Mouse (Mus musculus): ENCODE measurements at regions not wholly inside any gene's neighbourhood (a gene's known extent, or its start where the extent isn't known, plus 50 kb on each side); places are given as distances from the start of the nearest gene placed in this dataset.

- H3K27me3 ChIP-seq (ENCODE audit: control insufficient read depth, insufficient read depth, low read length), result no peaks in the 10 kb centered on the region
- H3K9me3 ChIP-seq (ENCODE audit: control insufficient read depth, low read length), result no peaks in the 10 kb centered on the region
- H3K4me3 ChIP-seq (ENCODE audit: low read depth, low read length), result no peak overlapping the region
- no peak overlapping the region for H3K9ac ChIP-seq (replicated peaks; ENCODE audit: low read depth, low read length)
- no peaks in the 10 kb centered on the region for H3K4me1 ChIP-seq (ENCODE audit: control insufficient read depth, insufficient read depth, low read length)
- no peak for ATAC-seq (ENCODE audit: low read depth)
- WGBS, result 68% methylated on average over 5 of the region's 5 CpGs
- no peak overlapping the region for H3K27ac ChIP-seq (ENCODE audit: low read depth, low read length)
- H3K4me2 ChIP-seq (ENCODE audit: low read depth, low read length), result no peak overlapping the region
- H3K36me3 ChIP-seq (ENCODE audit: control insufficient read depth, insufficient read depth, low read length), result no peaks in the 10 kb centered on the region
Measured at GRCm38 (mm10) chr13:118603474-118603873, 66.1 kb upstream of the Fgf10 start.

GRCm38 (mm10) chr13:118596856-118597255, 72.7 kb upstream of the Fgf10 start:
- no peak for ATAC-seq (ENCODE audit: low read depth)
- H3K27me3 ChIP-seq (ENCODE audit: control insufficient read depth, insufficient read depth, low read length), result no peaks in the 10 kb centered on the region

GRCm38 (mm10) chr13:118596218-118596795, 73.3 kb upstream of the Fgf10 start:
- H3K9ac ChIP-seq (replicated peaks; ENCODE audit: low read depth, low read length), result no peak overlapping the region
- H3K4me1 ChIP-seq (ENCODE audit: control insufficient read depth, insufficient read depth, low read length), result no peaks in the 10 kb centered on the region
- no peak overlapping the region for H3K4me3 ChIP-seq (ENCODE audit: low read depth, low read length)
- no peaks in the 10 kb centered on the region for H3K27me3 ChIP-seq (ENCODE audit: control insufficient read depth, insufficient read depth, low read length)
- ATAC-seq (ENCODE audit: low read depth), result no peak
- no peak overlapping the region for H3K4me2 ChIP-seq (ENCODE audit: low read depth, low read length)
- whole genome bisulfite sequencing, result 77% methylated on average over 6 of the region's 6 CpGs
- no peaks in the 10 kb centered on the region for H3K9me3 ChIP-seq (ENCODE audit: control insufficient read depth, low read length)
- H3K36me3 ChIP-seq (ENCODE audit: control insufficient read depth, insufficient read depth, low read length), result no peaks in the 10 kb centered on the region
- H3K27ac ChIP-seq (ENCODE audit: low read depth, low read length), result no peak overlapping the region

More at GRCm38 (mm10) chr13:118596856-118597255, 72.7 kb upstream of the Fgf10 start:
- Histone ChIP-seq H3K36me3 (ENCODE audit: control insufficient read depth, insufficient read depth, low read length) (no peaks in the 10 kb centered on the region), H3K4me2 (ENCODE audit: low read depth, low read length) (no peak overlapping the region), H3K27ac (ENCODE audit: low read depth, low read length) (no peak overlapping the region), H3K9me3 (ENCODE audit: control insufficient read depth, low read length) (no peaks in the 10 kb centered on the region), H3K4me1 (ENCODE audit: control insufficient read depth, insufficient read depth, low read length) (no peaks in the 10 kb centered on the region), H3K9ac (replicated peaks; ENCODE audit: low read depth, low read length) (no peak overlapping the region), H3K4me3 (ENCODE audit: low read depth, low read length) (no peak overlapping the region)
- 69% methylated on average over 5 of the region's 5 CpGs for WGBS

- no peaks in the 10 kb centered on the region for H3K36me3 ChIP-seq (ENCODE audit: control insufficient read depth, insufficient read depth, low read length)
- 87% methylated on average over 4 of the region's 4 CpGs for WGBS
- no peak overlapping the region for H3K4me3 ChIP-seq (ENCODE audit: low read depth, low read length)
- no peak overlapping the region for H3K4me2 ChIP-seq (ENCODE audit: low read depth, low read length)
- no peak overlapping the region for H3K9ac ChIP-seq (replicated peaks; ENCODE audit: low read depth, low read length)
- H3K9me3 ChIP-seq (ENCODE audit: control insufficient read depth, low read length), result no peaks in the 10 kb centered on the region
- H3K27me3 ChIP-seq (ENCODE audit: control insufficient read depth, insufficient read depth, low read length), result no peaks in the 10 kb centered on the region
- ATAC-seq (ENCODE audit: low read depth), result no peak
- no peak overlapping the region for H3K27ac ChIP-seq (ENCODE audit: low read depth, low read length)
- H3K4me1 ChIP-seq (ENCODE audit: control insufficient read depth, insufficient read depth, low read length), result no peaks in the 10 kb centered on the region
Measured at GRCm38 (mm10) chr13:118592074-118592473, 77.5 kb upstream of the Fgf10 start.

- Histone ChIP-seq H3K36me3 (ENCODE audit: control insufficient read depth, insufficient read depth, low read length) (no peaks in the 10 kb centered on the region), H3K4me3 (ENCODE audit: low read depth, low read length) (no peak overlapping the region), H3K9ac (replicated peaks; ENCODE audit: low read depth, low read length) (no peak overlapping the region), H3K27me3 (ENCODE audit: control insufficient read depth, insufficient read depth, low read length) (no peaks in the 10 kb centered on the region), H3K27ac (ENCODE audit: low read depth, low read length) (no peak overlapping the region), H3K4me2 (ENCODE audit: low read depth, low read length) (no peak overlapping the region), H3K4me1 (ENCODE audit: control insufficient read depth, insufficient read depth, low read length) (no peaks in the 10 kb centered on the region), H3K9me3 (ENCODE audit: control insufficient read depth, low read length) (no peaks in the 10 kb centered on the region)
- no peak for ATAC-seq (ENCODE audit: low read depth)
- 77% methylated on average over 1 of the region's 1 CpGs for WGBS
Measured at GRCm38 (mm10) chr13:118572555-118572954, 97.0 kb upstream of the Fgf10 start.

- Histone ChIP-seq H3K9me3 (ENCODE audit: control insufficient read depth, low read length) (no peaks in the 10 kb centered on the region), H3K27ac (ENCODE audit: low read depth, low read length) (no peak overlapping the region), H3K36me3 (ENCODE audit: control insufficient read depth, insufficient read depth, low read length) (no peaks in the 10 kb centered on the region), H3K4me2 (ENCODE audit: low read depth, low read length) (no peak overlapping the region), H3K27me3 (ENCODE audit: control insufficient read depth, insufficient read depth, low read length) (no peaks in the 10 kb centered on the region), H3K9ac (replicated peaks; ENCODE audit: low read depth, low read length) (no peak overlapping the region), H3K4me3 (ENCODE audit: low read depth, low read length) (no peak overlapping the region), H3K4me1 (ENCODE audit: control insufficient read depth, insufficient read depth, low read length) (no peaks in the 10 kb centered on the region)
- no peak for ATAC-seq (ENCODE audit: low read depth)
Measured at GRCm38 (mm10) chr13:118565219-118565833, 104.3 kb upstream of the Fgf10 start.

- Histone ChIP-seq H3K4me3 (ENCODE audit: low read depth, low read length) (no peak overlapping the region), H3K4me2 (ENCODE audit: low read depth, low read length) (no peak overlapping the region), H3K27me3 (ENCODE audit: control insufficient read depth, insufficient read depth, low read length) (no peaks in the 10 kb centered on the region), H3K9ac (replicated peaks; ENCODE audit: low read depth, low read length) (no peak overlapping the region), H3K9me3 (ENCODE audit: control insufficient read depth, low read length) (no peaks in the 10 kb centered on the region), H3K27ac (ENCODE audit: low read depth, low read length) (no peak overlapping the region), H3K4me1 (ENCODE audit: control insufficient read depth, insufficient read depth, low read length) (no peaks in the 10 kb centered on the region), H3K36me3 (ENCODE audit: control insufficient read depth, insufficient read depth, low read length) (no peaks in the 10 kb centered on the region)
- WGBS, result 88% methylated on average over 2 of the region's 2 CpGs
- no peak for ATAC-seq (ENCODE audit: low read depth)
Measured at GRCm38 (mm10) chr13:118558966-118559365, 110.6 kb upstream of the Fgf10 start.

- no peak for ATAC-seq (ENCODE audit: low read depth)
- H3K27me3 ChIP-seq (ENCODE audit: control insufficient read depth, insufficient read depth, low read length), result no peaks in the 10 kb centered on the region
- WGBS, result 65% methylated on average over 2 of the region's 2 CpGs
Measured at GRCm38 (mm10) chr13:118552029-118552428, 117.6 kb upstream of the Fgf10 start.

GRCm38 (mm10) chr13:118538742-118539141, 130.8 kb upstream of the Fgf10 start:
- Histone ChIP-seq H3K36me3 (ENCODE audit: control insufficient read depth, insufficient read depth, low read length) (no peaks in the 10 kb centered on the region), H3K4me1 (ENCODE audit: control insufficient read depth, insufficient read depth, low read length) (no peaks in the 10 kb centered on the region), H3K27ac (ENCODE audit: low read depth, low read length) (no peak overlapping the region), H3K27me3 (ENCODE audit: control insufficient read depth, insufficient read depth, low read length) (no peaks in the 10 kb centered on the region), H3K9me3 (ENCODE audit: control insufficient read depth, low read length) (no peaks in the 10 kb centered on the region), H3K4me2 (ENCODE audit: low read depth, low read length) (no peak overlapping the region), H3K9ac (replicated peaks; ENCODE audit: low read depth, low read length) (no peak overlapping the region), H3K4me3 (ENCODE audit: low read depth, low read length) (no peak overlapping the region)
- ATAC-seq (ENCODE audit: low read depth), result no peak
- 52% methylated on average over 2 of the region's 2 CpGs for WGBS

More at GRCm38 (mm10) chr13:118552029-118552428, 117.6 kb upstream of the Fgf10 start:
- H3K27ac ChIP-seq (ENCODE audit: low read depth, low read length), result no peak overlapping the region
- no peak overlapping the region for H3K4me2 ChIP-seq (ENCODE audit: low read depth, low read length)
- no peak overlapping the region for H3K4me3 ChIP-seq (ENCODE audit: low read depth, low read length)
- no peak overlapping the region for H3K9ac ChIP-seq (replicated peaks; ENCODE audit: low read depth, low read length)
- no peaks in the 10 kb centered on the region for H3K9me3 ChIP-seq (ENCODE audit: control insufficient read depth, low read length)
- no peaks in the 10 kb centered on the region for H3K36me3 ChIP-seq (ENCODE audit: control insufficient read depth, insufficient read depth, low read length)
- no peaks in the 10 kb centered on the region for H3K4me1 ChIP-seq (ENCODE audit: control insufficient read depth, insufficient read depth, low read length)

Data from neural tube, embryonic 14.5 days (tissue).